Mouse (Mus musculus): ENCODE data around the gene Lamb3.

Gene Lamb3

GRCm38 (mm10) chr1:193200640-193201382, 6.7 kb upstream of the Lamb3 start:
- DNase-seq (ENCODE audit: low read depth, low spot score), result no peak

- no peak for DNase-seq (ENCODE audit: low read depth, low spot score)
These were observed 6.1 kb upstream of the Lamb3 start, which contains the start of gene Traf3ip3 for GRCm38 (mm10) chr1:193201383-193201778. TSS of gene Traf3ip3 (minus strand) at chr1:193201703.

- DNase-seq (ENCODE audit: low read depth, low spot score), result no peak
These were observed 3.7 kb upstream of the Lamb3 start for GRCm38 (mm10) chr1:193203821-193204220.

GRCm38 (mm10) chr1:193205431-193205830, 2.1 kb upstream of the Lamb3 start:
- DNase-seq (ENCODE audit: low read depth, low spot score), result no peak

- DNase-seq (ENCODE audit: low read depth, low spot score), result no peak
These were observed 679 bp downstream of the Lamb3 start for GRCm38 (mm10) chr1:193208178-193208577.

- DNase-seq (ENCODE audit: low read depth, low spot score), result no peak
These were observed 3.9 kb downstream of the Lamb3 start for GRCm38 (mm10) chr1:193211371-193211770.

- no peak for DNase-seq (ENCODE audit: low read depth, low spot score)
These were observed 6.6 kb downstream of the Lamb3 start for GRCm38 (mm10) chr1:193214053-193214452.

- no peak for DNase-seq (ENCODE audit: low read depth, low spot score)
These were observed 8.5 kb downstream of the Lamb3 start for GRCm38 (mm10) chr1:193216000-193216399.

GRCm38 (mm10) chr1:193220408-193220807, 12.9 kb downstream of the Lamb3 start:
- DNase-seq (ENCODE audit: low read depth, low spot score), result no peak

- no peak for DNase-seq (ENCODE audit: low read depth, low spot score)
These were observed 18.0 kb downstream of the Lamb3 start for GRCm38 (mm10) chr1:193225531-193225930.

- DNase-seq (ENCODE audit: low read depth, low spot score), result no peak
These were observed 18.6 kb downstream of the Lamb3 start for GRCm38 (mm10) chr1:193226114-193226513.

- DNase-seq (ENCODE audit: low read depth, low spot score), result no peak
These were observed 19.4 kb downstream of the Lamb3 start for GRCm38 (mm10) chr1:193226724-193227522.

GRCm38 (mm10) chr1:193227537-193227936, 20.0 kb downstream of the Lamb3 start:
- DNase-seq (ENCODE audit: low read depth, low spot score), result no peak

- no peak for DNase-seq (ENCODE audit: low read depth, low spot score)
These were observed 22.1 kb downstream of the Lamb3 start for GRCm38 (mm10) chr1:193229570-193229969.

GRCm38 (mm10) chr1:193230531-193230930, 23.0 kb downstream of the Lamb3 start:
- no peak for DNase-seq (ENCODE audit: low read depth, low spot score)

GRCm38 (mm10) chr1:193230935-193231334, 23.4 kb downstream of the Lamb3 start:
- DNase-seq (ENCODE audit: low read depth, low spot score), result no peak

GRCm38 (mm10) chr1:193232732-193233131, 25.2 kb downstream of the Lamb3 start:
- no peak for DNase-seq (ENCODE audit: low read depth, low spot score)

- DNase-seq (ENCODE audit: low read depth, low spot score), result no peak
These were observed 26.7 kb downstream of the Lamb3 start for GRCm38 (mm10) chr1:193234130-193234645.

- DNase-seq (ENCODE audit: low read depth, low spot score), result no peak
These were observed 27.4 kb downstream of the Lamb3 start for GRCm38 (mm10) chr1:193234930-193235329.

- DNase-seq (ENCODE audit: low read depth, low spot score), result no peak
These were observed 30.9 kb downstream of the Lamb3 start for GRCm38 (mm10) chr1:193238426-193238825.

GRCm38 (mm10) chr1:193241436-193241835, 33.9 kb downstream of the Lamb3 start:
- DNase-seq (ENCODE audit: low read depth, low spot score), result no peak

GRCm38 (mm10) chr1:193242238-193242637, 34.7 kb downstream of the Lamb3 start:
- no peak for DNase-seq (ENCODE audit: low read depth, low spot score)

GRCm38 (mm10) chr1:193242863-193243262, 35.4 kb downstream of the Lamb3 start:
- DNase-seq (ENCODE audit: low read depth, low spot score), result no peak
